Mouse (Mus musculus) small intestine, adult 2 months (tissue): ENCODE measurements around the gene Myo1d. TPM values are rescaled to one million over a fixed set of nuclear protein-coding genes. Genes with fewer than 3 reads are reported as not detected.

Experiments used
- H3K27ac ChIP-seq: fragments of 200-500 bp; 2 replicates; pipeline ENCODE4 v1.5.1; 2012; ENCODE audit warnings: low read depth, low read length, control low read depth, inconsistent platforms; ENCODE audit not compliant: insufficient read depth
- H3K27me3 ChIP-seq: fragments of 200-500 bp; 2 replicates; pipeline ENCODE4 v1.6.1; 2012; ENCODE audit warnings: mild to moderate bottlenecking, moderate library complexity, low read length, inconsistent platforms; ENCODE audit not compliant: control insufficient read depth, insufficient read depth
- H3K36me3 ChIP-seq: fragments of 200-500 bp; 2 replicates; pipeline ENCODE4 v1.6.1; 2012; ENCODE audit warnings: mild to moderate bottlenecking, low read length, control low read depth, inconsistent platforms; ENCODE audit not compliant: control insufficient read depth, insufficient read depth
- H3K4me1 ChIP-seq: fragments of 200-500 bp; 2 replicates; pipeline ENCODE4 v1.6.1; 2012; ENCODE audit warnings: low read length, inconsistent platforms, mixed read lengths; ENCODE audit not compliant: control insufficient read depth, insufficient read depth, insufficient read length
- H3K4me3 ChIP-seq: fragments of 200-500 bp; 2 replicates; pipeline ENCODE4 v1.5.1; 2012; ENCODE audit warnings: low read depth, mild to moderate bottlenecking, control low read depth, inconsistent platforms, low read length, moderate library complexity
- CTCF ChIP-seq: fragments of 200-500 bp; IDR thresholded peaks from 2 replicates; pipeline ENCODE4 v1.5.1; 2012; ENCODE audit warnings: low read depth, mild to moderate bottlenecking, control low read depth, inconsistent platforms, low read length, moderate library complexity, mixed read lengths; ENCODE audit not compliant: insufficient replicate concordance, insufficient read length; ENCODE audit errors: extremely low read depth
- POLR2A ChIP-seq: fragments of 200-500 bp; IDR thresholded peaks from 2 replicates; pipeline ENCODE4 v1.6.1; 2012; ENCODE audit warnings: low read depth, mild to moderate bottlenecking, control low read depth, inconsistent platforms, low read length, moderate library complexity
- WGBS: fragments of 180-500 bp; shearing (Covaris S2); methylation state at CpG from one replicate; pipeline ENCODE4 v1.1.7; 2018; 5-methylcytosine and 5-hydroxymethylcytosine counted together
- polyA plus RNA-seq: library from polyadenylated mRNA; depleted of rRNA; stranded (reverse); fragments of >200 nt; gene quantifications from 2 replicates; pipeline ENCODE4 v1.2.3, GENCODE M21; 2012

Myo1d gene
- polyA plus RNA-seq, 1 experiment = 139 TPM

GRCm38 (mm10) chr11:80522852-80523251 is 257.0 kb downstream of the Myo1d start:
- no peaks in the 10 kb centered on the region for H3K4me1 ChIP-seq
- peaks cover 3% of the 10 kb centered on the region for H3K36me3 ChIP-seq
- H3K4me3 ChIP-seq = no peak overlapping the region
- no peak overlapping the region for H3K27ac ChIP-seq
- no peaks in the 10 kb centered on the region for H3K27me3 ChIP-seq
- TF ChIP-seq POLR2A (no peak), CTCF (no peak)
- 52% methylated on average over 2 of the region's 2 CpGs for WGBS

GRCm38 (mm10) chr11:80521148-80521547 is 258.7 kb downstream of the Myo1d start:
- no peak for TF ChIP-seq POLR2A
- no peak for TF ChIP-seq CTCF
- Histone ChIP-seq H3K36me3 (peaks cover 3% of the 10 kb centered on the region), H3K27ac (no peak overlapping the region), H3K4me1 (no peaks in the 10 kb centered on the region), H3K4me3 (no peak overlapping the region), H3K27me3 (no peaks in the 10 kb centered on the region)
- WGBS = 87% methylated on average over 2 of the region's 2 CpGs

GRCm38 (mm10) chr11:80518421-80519367 is 261.1 kb downstream of the Myo1d start:
- WGBS = 73% methylated on average over 9 of the region's 9 CpGs
- TF ChIP-seq POLR2A (no peak), CTCF (no peak)
- Histone ChIP-seq H3K4me1 (no peaks in the 10 kb centered on the region), H3K36me3 (peaks cover 4% of the 10 kb centered on the region), H3K4me3 (no peak overlapping the region), H3K27ac (no peak overlapping the region), H3K27me3 (no peaks in the 10 kb centered on the region)

- Histone ChIP-seq H3K36me3 (peaks cover 8% of the 10 kb centered on the region), H3K27ac (no peak overlapping the region), H3K4me3 (no peak overlapping the region), H3K4me1 (no peaks in the 10 kb centered on the region), H3K27me3 (no peaks in the 10 kb centered on the region)
- 89% methylated on average over 8 of the region's 8 CpGs for WGBS
- no peak for TF ChIP-seq CTCF
- no peak for TF ChIP-seq POLR2A
These were observed 263.9 kb downstream of the Myo1d start for GRCm38 (mm10) chr11:80515895-80516294.

GRCm38 (mm10) chr11:80515346-80515745 is 264.5 kb downstream of the Myo1d start:
- H3K36me3 ChIP-seq = peaks cover 8% of the 10 kb centered on the region
- 85% methylated on average over 1 of the region's 1 CpGs for WGBS
- H3K4me1 ChIP-seq = no peaks in the 10 kb centered on the region
- no peak for TF ChIP-seq POLR2A
- no peak for TF ChIP-seq CTCF
- no peak overlapping the region for H3K27ac ChIP-seq
- no peaks in the 10 kb centered on the region for H3K27me3 ChIP-seq
- H3K4me3 ChIP-seq = no peak overlapping the region

- H3K4me1 ChIP-seq = no peaks in the 10 kb centered on the region
- H3K36me3 ChIP-seq = peaks cover 9% of the 10 kb centered on the region
- no peak overlapping the region for H3K4me3 ChIP-seq
- TF ChIP-seq POLR2A = no peak
- no peak for TF ChIP-seq CTCF
- H3K27me3 ChIP-seq = no peaks in the 10 kb centered on the region
- WGBS = 70% methylated on average over 7 of the region's 7 CpGs
- no peak overlapping the region for H3K27ac ChIP-seq
These were observed 266.0 kb downstream of the Myo1d start for GRCm38 (mm10) chr11:80513796-80514195.

GRCm38 (mm10) chr11:80512313-80513056 is 267.3 kb downstream of the Myo1d start:
- Histone ChIP-seq H3K27ac (no peak overlapping the region), H3K4me1 (peaks cover 2% of the 10 kb centered on the region; the same call in 1 of the 2 replicates), H3K36me3 (peaks cover 8% of the 10 kb centered on the region), H3K4me3 (no peak overlapping the region), H3K27me3 (no peaks in the 10 kb centered on the region)
- 82% methylated on average over 19 of the region's 19 CpGs for WGBS
- TF ChIP-seq POLR2A (no peak), CTCF (no peak)
